Mouse (Mus musculus): Measurements from ENCODE around the gene Strn3.

DNA sequence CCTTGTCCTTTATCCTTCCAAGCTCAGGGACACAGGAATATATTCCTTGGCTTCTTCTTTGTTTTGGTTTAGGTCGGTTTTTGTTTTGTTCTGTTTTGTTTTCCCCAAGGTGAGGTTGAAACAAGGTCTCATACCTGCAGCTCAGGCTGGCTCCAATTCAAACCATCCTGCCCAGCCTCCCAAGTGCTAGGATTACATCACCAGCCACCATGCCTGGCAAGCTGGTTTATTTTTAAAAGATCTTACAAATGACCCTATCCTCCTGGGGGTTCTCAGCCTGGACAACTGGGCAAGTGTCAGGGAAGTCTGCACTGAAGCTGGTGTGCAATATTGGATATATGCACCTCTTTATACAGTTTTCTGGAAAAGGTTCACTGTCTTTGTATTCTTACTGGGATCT is 21.0 kb upstream of the Strn3 start:
- no peak for TF ChIP-seq POLR2A (IDR thresholded peaks at IDR 0.05; ENCODE audit: control insufficient read depth, low read depth, low read length)
- no peak for TF ChIP-seq CTCF (IDR thresholded peaks at IDR 0.05; ENCODE audit: control insufficient read depth, insufficient read depth, insufficient replicate concordance, low read depth, low read length)
